Mouse (Mus musculus): ENCODE data around the gene Igf1r.
A peak's percentile ranks its signal among the peaks of the same experiment; 100 is the strongest.

The Igf1r gene

GRCm38 (mm10) chr7:68230831-68231230 is 278.2 kb downstream of the Igf1r start:
- DNase-seq (ENCODE audit: low spot score): no peak

GRCm38 (mm10) chr7:68232521-68232920 is 279.9 kb downstream of the Igf1r start:
- no peak for DNase-seq (ENCODE audit: low spot score)

- no peak for DNase-seq (ENCODE audit: low spot score)
These were observed 281.1 kb downstream of the Igf1r start for GRCm38 (mm10) chr7:68233619-68234223.

- no peak for DNase-seq (ENCODE audit: low spot score)
These were observed 284.2 kb downstream of the Igf1r start for GRCm38 (mm10) chr7:68236817-68237216.

- no peak for DNase-seq (ENCODE audit: low spot score)
These were observed 286.7 kb downstream of the Igf1r start for GRCm38 (mm10) chr7:68239220-68239827.

GRCm38 (mm10) chr7:68241205-68241604 is 288.6 kb downstream of the Igf1r start:
- DNase-seq (ENCODE audit: low spot score): no peak

- no peak for DNase-seq (ENCODE audit: low spot score)
These were observed 293.1 kb downstream of the Igf1r start for GRCm38 (mm10) chr7:68245681-68246080.

- no peak for DNase-seq (ENCODE audit: low spot score)
These were observed 293.6 kb downstream of the Igf1r start for GRCm38 (mm10) chr7:68246249-68246648.

GRCm38 (mm10) chr7:68250411-68250810 is 297.8 kb downstream of the Igf1r start:
- DNase-seq (ENCODE audit: low spot score): no peak

GRCm38 (mm10) chr7:68250902-68251301 is 298.3 kb downstream of the Igf1r start:
- DNase-seq (ENCODE audit: low spot score): no peak

GRCm38 (mm10) chr7:68257767-68258166 is 305.1 kb downstream of the Igf1r start:
- no peak for DNase-seq (ENCODE audit: low spot score)

GRCm38 (mm10) chr7:68258326-68259150 is 305.9 kb downstream of the Igf1r start:
- no peak for DNase-seq (ENCODE audit: low spot score)

GRCm38 (mm10) chr7:68259523-68260081 is 307.0 kb downstream of the Igf1r start:
- DNase-seq (ENCODE audit: low spot score): no peak

- no peak for DNase-seq (ENCODE audit: low spot score)
These were observed 310.1 kb downstream of the Igf1r start for GRCm38 (mm10) chr7:68262612-68263200.

GRCm38 (mm10) chr7:68263346-68264027 is 310.9 kb downstream of the Igf1r start:
- no peak for DNase-seq (ENCODE audit: low spot score)

- no peak for DNase-seq (ENCODE audit: low spot score)
These were observed 311.4 kb downstream of the Igf1r start, which contains the start of gene Pgpep1l for GRCm38 (mm10) chr7:68264028-68264453. Pgpep1l (minus strand) TSS chr7:68264233.

- DNase-seq (ENCODE audit: low spot score): peak; percentile 56
These were observed 311.9 kb downstream of the Igf1r start for GRCm38 (mm10) chr7:68264531-68264930.

GRCm38 (mm10) chr7:68265391-68265790 is 312.8 kb downstream of the Igf1r start:
- no peak for DNase-seq (ENCODE audit: low spot score)

GRCm38 (mm10) chr7:68266691-68267090 is 314.1 kb downstream of the Igf1r start:
- no peak for DNase-seq (ENCODE audit: low spot score)

- DNase-seq (ENCODE audit: low spot score): no peak
These were observed 317.9 kb downstream of the Igf1r start for GRCm38 (mm10) chr7:68270551-68270950.

- DNase-seq (ENCODE audit: low spot score): no peak
These were observed 319.2 kb downstream of the Igf1r start for GRCm38 (mm10) chr7:68271816-68272215.

GRCm38 (mm10) chr7:68272607-68273006 is 320.0 kb downstream of the Igf1r start:
- no peak for DNase-seq (ENCODE audit: low spot score)
